Mouse (Mus musculus): Measurements from ENCODE around the gene Daglb.

The Daglb gene

GRCm38 (mm10) chr5:143464100-143464756, at the start of gene Daglb:
Gene Daglb (plus strand): TSS chr5:143464584.
- peak; percentile 95 for DNase-seq (ENCODE audit: low read depth, low spot score)

GRCm38 (mm10) chr5:143421484-143421883, 42.9 kb upstream of the Daglb start:
- no peak for DNase-seq (ENCODE audit: low read depth, low spot score)

DNA sequence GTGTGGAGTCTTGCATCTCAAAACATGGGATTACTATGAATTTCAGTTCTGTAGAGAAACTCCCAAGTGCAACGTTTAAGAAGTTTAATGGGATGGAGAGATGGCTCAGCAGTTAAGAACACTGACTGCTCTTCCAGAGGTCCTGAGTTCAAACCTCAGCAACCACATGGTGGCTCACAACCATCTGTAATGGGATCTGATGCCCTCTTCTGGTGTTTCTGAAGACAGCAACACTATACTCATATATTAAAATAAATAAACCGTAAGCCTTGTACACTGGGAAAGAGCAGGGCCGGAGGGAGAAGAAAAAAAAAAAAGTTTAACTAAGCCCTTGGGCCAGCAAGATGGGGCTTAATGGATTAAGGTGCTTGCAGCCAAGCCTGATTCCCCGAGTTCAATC, 41.4 kb upstream of the Daglb start:
- no peak for DNase-seq (ENCODE audit: low read depth, low spot score)

GRCm38 (mm10) chr5:143423899-143424519, 40.4 kb upstream of the Daglb start:
- DNase-seq (ENCODE audit: low read depth, low spot score): peak; percentile 68

DNA sequence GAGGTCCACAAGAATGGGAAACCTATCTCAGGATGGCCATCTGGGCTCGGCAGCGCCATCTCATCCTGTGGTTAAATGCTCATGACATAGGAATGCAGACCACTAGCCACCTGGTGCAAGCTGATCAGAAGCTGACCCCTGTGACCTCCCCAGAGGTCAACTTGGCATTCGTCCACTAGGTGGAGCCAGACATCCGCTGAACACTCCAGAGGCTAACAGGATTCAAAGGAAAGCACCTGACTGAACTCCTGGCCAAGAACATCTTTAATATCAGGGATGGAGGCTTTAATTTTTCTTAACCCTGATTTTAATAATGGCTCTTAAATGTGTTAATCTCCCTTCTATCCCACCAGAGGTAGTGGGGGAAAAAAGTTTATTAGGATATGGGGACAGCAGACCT, 30.0 kb upstream of the Daglb start:
- peak; percentile 90 for DNase-seq (ENCODE audit: low read depth, low spot score)

- DNase-seq (ENCODE audit: low read depth, low spot score): no peak
Observed at GRCm38 (mm10) chr5:143441298-143441697, 23.1 kb upstream of the Daglb start.

GRCm38 (mm10) chr5:143441753-143442152, 22.6 kb upstream of the Daglb start:
- DNase-seq (ENCODE audit: low read depth, low spot score): no peak

DNA sequence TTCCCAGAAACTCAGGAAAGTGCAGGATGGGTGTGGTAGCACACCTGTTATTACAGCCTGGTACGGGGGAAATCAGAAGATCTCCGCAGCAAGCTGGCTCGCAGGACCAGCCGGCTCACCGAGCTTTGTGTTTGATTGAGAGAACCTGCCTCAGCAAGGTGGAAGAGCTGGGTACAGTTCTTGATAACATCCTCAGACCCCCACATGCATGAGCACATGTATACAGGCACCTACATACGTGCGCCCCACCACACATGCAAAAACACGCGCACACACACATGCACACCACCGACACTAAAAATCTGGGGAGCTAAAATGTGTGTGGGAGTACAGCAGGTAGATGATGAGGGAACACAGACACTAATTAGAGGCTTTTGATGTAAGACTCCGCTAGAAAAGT, 713 bp upstream of the Daglb start:
- no peak for DNase-seq (ENCODE audit: low read depth, low spot score)

DNA sequence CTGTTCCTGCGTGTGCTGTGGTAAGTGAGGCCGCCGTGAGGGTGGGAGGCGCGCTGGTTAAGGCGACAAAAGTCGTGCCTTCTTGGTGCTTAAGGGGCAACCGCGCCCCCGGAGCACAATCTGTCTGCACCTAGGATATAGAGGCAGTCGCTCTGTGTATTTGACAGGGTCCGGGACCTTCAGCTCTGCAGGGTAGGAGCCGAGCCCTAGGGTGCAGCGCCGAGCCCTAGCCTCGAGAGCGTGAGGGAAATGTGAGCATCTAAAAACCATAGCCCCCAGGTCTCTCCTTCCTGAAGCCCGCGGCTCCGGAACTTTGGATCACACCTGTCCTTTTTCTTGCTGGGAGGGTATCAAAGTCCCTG, 354 bp downstream of the Daglb start:
- no peak for DNase-seq (ENCODE audit: low read depth, low spot score)

DNA sequence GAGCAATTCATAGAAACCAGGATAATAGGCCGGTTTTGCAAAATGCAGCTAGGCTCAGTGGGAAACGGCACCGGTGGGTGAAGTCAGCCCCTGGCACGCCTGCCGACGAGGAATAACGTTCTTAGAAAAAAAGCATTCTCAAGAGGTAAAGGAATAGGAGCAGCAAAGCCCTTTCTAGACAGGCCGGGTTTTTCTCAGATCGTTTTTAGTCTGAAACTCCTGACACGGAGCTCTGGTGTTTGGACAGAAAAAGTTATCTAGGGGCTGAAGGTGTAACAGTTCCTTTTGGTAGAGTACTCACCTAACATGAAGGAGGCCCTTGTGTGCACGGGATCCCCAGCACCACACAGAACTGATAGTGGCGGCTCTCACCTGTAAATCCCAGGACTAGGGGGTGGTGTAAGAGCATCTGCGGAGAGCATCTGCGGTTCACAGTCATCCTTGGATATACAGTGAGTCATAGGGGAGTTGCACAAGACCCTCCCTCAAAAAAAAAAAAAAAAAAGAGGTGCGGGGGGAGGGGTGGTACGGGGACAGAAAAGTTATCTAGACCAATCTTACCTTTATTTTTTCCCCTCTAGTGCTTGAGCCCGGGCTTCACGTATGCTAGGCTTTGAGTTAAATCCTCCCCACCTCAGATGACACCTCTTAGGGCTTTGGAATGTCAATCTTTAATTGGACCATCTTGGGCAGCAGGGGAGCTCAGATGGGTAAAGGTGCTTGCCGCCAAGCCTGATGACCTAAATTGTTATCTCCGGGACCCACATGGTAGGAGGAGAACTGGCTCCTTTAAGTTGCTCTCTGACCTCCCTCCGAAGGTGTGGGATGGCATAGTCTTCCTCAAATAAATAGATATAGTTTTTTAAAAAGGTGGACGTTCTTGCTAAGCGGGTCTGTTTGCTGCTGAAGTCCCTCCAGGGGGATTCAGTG, 1.0 kb downstream of the Daglb start:
- DNase-seq (ENCODE audit: low read depth, low spot score): peak; percentile 10

DNA sequence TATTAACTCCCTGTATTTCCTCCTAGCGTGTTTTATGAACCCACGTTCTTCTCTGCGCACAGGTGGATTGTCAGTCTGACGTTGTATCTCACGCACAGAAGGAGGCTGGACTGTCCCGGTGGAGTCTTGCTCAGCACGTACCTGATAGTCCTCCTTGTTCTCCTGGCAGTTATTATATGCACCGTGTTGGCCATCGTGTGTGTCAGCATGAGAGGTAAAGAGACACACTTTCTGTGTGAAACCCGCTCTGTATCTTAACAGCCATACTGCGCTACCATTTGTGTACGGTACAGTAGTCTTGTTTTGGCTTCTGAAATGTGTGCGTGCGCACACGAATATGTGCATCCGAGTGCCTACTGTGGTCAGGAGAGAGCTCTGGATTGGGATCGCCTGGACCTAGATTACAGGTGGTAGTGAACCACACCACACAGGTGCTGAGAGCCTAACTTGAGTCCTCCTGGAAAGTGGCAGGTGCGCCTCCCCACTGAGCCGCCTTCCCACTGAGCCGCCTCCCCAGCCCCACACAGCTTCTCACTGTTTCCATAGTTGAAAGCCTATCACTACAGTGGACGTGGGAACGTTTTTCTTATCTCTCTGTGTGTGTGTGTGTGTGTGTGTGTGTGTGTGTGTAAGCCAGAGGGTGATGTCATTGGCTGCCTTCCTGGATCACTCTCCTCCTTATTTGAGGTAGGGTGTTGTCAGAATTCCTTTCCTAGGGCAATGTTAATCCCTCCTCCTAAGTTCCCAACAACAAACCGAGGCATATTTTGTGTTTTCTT, 2.7 kb downstream of the Daglb start:
- no peak for DNase-seq (ENCODE audit: low read depth, low spot score)

- no peak for DNase-seq (ENCODE audit: low read depth, low spot score)
Observed at GRCm38 (mm10) chr5:143467931-143468330, 3.5 kb downstream of the Daglb start.

- DNase-seq (ENCODE audit: low read depth, low spot score): no peak
Observed at GRCm38 (mm10) chr5:143469628-143470027, 5.2 kb downstream of the Daglb start.

DNA sequence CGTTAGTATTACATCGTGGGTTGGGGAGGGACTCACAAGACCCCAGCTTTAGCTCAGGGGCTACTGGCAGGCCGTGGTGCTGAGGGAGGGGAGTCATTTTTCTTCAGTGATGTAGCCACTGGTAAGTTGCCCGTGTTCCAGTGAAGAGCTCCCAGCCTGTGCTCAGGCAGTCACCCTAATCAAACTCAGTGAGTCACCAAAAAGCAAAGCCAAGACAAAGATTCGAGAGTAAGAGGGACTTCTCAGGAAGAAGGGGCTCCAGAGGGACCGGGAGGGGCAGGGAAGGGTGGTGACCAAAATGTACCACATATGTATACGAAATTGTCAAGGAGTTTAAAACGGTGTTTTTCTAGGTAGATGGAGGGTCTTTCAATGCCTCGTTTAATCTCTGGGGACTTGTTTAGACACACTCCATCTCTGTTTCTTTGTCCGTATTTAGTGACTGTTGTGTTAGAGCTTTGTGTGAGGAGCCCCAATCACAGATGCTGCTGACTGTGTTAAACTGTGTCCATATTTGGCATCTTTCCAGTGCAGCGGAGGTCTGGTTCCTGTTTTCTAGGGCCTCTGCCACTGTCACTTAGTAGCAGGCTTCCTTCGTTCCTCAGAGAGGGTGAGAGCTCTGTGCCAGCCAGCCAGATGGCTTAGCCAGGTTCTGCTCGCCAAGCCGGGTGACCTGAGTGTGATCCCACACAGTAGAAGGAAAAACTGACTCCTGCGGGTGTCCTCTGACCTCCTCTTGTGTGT, 6.2 kb downstream of the Daglb start:
- DNase-seq (ENCODE audit: low read depth, low spot score): no peak

GRCm38 (mm10) chr5:143471165-143471546, 6.8 kb downstream of the Daglb start:
- no peak for DNase-seq (ENCODE audit: low read depth, low spot score)

DNA sequence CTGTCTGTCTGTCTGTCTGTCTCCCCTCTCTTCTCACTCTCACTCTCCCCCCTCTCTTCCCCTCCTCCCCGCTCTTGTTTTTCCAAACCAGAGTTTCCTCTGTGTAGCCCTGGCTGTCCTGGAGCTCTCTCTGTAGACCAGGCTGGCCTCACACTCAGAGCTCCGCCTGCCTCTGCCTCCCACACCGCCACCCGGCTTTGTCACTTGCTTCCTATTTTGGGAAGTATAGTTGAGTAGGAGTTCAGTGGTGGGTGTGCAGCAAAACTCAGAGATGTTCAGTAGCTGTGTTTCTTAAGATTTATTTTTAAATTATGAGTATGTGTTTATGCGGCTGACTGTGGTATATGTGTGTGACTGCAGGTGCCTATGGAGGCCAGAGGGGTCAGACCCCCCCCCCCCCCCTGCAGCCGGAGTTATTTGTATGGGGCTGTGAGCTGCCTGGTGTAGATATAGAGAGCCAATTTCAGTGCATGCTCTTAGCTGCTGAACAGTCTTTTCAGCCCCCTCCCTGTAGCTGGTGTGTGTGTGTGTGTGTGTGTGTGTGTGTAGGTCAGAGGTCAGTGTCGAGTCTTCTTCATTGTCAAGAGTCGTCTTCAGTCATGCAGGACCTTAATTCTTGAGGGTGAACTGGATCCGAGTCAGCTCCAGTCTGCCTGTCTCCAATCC, 7.7 kb downstream of the Daglb start:
- DNase-seq (ENCODE audit: low read depth, low spot score): no peak

DNA sequence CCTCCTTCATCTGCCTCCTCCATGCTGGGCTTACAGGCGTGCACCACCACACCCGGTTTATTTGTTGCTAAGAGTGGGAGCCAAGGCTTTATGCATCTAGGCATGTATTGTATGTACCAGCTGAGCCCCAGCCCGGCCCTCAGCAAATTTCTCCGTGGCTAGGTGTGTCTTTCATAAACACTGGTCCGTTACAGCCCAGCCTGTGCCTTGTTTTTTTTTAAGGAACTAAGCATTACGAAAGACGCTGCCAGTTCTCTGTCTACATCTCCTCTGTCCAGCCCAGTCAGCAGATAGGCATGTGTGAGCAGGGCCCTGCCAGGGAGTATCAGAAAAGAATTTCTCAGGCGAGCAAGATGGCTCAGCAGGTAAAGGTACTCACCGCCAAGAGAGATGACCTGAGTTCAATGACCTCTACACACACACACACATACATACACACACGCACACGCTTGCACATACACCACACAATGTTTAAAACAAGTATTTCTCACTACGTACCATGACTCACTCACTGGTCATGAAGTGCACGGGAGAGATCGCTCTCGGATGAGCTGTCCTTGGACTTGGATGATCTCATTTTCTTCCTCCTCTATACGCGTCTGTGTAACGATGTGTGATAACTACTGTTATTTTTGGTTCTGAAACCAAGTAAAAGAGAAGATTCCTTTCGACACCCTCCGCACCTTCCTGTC, 10.9 kb downstream of the Daglb start:
- DNase-seq (ENCODE audit: low read depth, low spot score): no peak

- no peak for DNase-seq (ENCODE audit: low read depth, low spot score)
Observed at GRCm38 (mm10) chr5:143476013-143476412, 11.6 kb downstream of the Daglb start.

DNA sequence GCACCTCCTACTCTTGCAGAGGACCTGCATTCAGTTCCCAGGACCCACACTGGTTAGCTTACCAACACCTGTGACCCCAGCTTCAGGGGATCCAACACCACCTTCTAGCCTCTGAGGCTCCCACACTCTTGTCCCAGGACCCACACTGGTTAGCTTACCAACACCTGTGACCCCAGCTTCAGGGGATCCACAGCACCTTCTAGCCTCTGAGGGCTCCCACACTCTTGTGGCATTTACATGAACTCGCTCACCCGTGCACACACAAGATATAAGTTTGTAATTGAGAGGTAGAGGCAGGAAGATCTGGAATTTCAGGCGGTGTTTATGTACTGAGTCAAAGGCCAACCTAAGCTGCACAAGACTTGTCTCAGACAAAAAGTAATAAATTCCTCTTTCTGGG, 13.5 kb downstream of the Daglb start:
- no peak for DNase-seq (ENCODE audit: low read depth, low spot score)

GRCm38 (mm10) chr5:143484955-143485354, 20.6 kb downstream of the Daglb start:
- no peak for DNase-seq (ENCODE audit: low read depth, low spot score)
